Mouse (Mus musculus): Measurements from ENCODE around the gene Ythdf2.

Gene Ythdf2

GRCm38 (mm10) chr4:132146201-132146600, 65.9 kb downstream of the Ythdf2 start:
- no peak for DNase-seq (ENCODE audit: low read depth)

GRCm38 (mm10) chr4:132145092-132145491, 67.0 kb downstream of the Ythdf2 start:
- DNase-seq (ENCODE audit: low read depth) = peak; percentile 31

DNA sequence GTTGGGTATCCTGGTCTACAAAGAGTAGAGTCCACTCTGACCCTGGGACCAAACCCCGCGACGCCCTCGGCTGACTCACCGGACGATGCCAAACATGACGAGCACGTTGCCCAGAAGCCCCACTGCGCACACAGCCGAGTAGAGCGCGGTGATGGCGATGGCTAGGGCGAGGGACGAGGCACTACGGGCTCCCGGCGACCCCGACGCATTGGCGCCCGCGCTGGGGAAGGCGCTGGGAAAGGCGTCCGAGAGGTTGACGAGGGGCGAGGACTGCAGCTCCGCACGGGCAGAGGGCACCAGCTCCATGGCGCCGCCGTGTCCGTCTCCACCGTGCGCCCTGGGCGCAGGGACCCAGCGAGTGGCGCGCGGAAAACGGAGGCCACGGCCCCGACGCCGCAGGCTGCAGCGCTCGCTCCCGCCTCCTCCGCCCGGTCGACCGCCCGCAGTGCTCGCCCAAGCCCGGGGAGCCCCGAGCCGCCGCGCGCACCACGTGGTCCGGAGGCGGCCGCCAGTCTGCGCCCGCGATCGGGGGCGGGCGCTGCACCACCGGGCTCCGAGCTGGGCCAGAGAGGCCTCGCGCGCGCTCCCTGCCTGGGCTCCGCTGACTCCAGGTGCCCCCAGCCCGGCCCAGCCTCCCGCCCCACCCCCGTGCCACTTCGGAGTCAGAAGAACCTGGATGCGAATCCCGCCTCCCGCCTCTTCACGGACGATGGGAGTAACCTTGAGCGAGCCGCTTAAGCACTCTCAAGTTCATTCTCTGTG, 67.8 kb downstream of the Ythdf2 start, which contains the start of gene Oprd1:
Gene Oprd1, minus strand, starts transcription at position 407 of the 762 bp plus-strand sequence.
- DNase-seq (ENCODE audit: low read depth) = no peak

DNA sequence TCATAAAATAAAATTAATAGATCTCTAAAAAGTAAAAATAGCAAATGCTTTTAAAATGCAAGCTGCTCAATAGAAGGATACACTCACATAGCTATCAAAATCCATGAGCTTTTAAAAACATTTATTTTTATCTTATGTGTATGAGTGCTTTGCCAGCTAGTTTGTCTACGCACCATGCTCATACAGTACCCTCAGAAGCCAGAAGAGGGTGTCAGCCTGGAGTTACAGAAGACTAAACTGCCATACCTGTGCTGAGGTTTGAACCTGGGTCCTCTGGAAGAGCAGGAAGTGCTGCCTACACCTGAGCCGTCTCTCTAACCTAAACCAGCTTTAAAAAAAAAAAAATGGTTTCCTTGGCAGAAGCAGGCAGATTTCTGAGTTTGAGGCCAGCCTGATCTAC, 73.5 kb downstream of the Ythdf2 start:
- DNase-seq (ENCODE audit: low read depth) = no peak

DNA sequence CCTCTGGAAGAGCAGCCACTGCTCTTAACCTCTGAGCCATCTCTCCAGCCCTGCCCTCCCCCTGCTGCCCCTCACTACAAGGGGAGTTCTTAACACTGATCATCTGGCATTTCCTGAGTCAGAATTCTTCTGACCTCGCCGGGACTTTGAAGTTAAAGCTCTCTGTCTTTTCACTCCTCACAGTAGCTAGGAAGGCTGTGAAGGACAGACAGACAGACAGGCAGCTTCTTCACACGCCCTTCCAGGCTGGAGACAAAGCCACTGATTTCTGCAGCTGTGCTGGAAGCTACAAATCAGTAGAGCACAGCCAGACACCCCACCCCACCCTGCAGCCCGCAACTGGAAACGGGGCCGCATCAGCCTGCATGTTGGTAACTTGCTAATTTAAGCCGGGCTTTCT, 75.1 kb downstream of the Ythdf2 start:
- no peak for DNase-seq (ENCODE audit: low read depth)
